Mouse (Mus musculus): Measurements from ENCODE around the gene Bag3. TPM values are rescaled to one million over a fixed set of nuclear protein-coding genes. Genes with fewer than 3 reads are reported as not detected.
A peak's percentile ranks its signal among the peaks of the same experiment; 100 is the strongest.

The Bag3 gene
- polyA plus RNA-seq (2015; fragmentation: Nextera tagmentation; extraction: Ambion mirVana), result 3.6 and 3.7 TPM in 2 replicates

GRCm38 (mm10) chr7:128523349-128523961 is at the start of gene Bag3:
Gene Bag3, plus strand, starts transcription at chr7:128523616.
- TF ChIP-seq EP300 (IDR thresholded peaks at IDR 0.05; ENCODE audit: low read depth) (peak; percentile 51; the same call in 1 of the 2 replicates), CTCF (IDR thresholded peaks at IDR 0.05; ENCODE audit: low read depth) (no peak; the same call in none of the 2 replicates)
- no peaks in the 10 kb centered on the region for H3K9me3 ChIP-seq (ENCODE audit: low read length)
- 0 out of 2 replicates have a peak, but pooled peaks cover 3% of the 10 kb centered on the region for H3K27me3 ChIP-seq (ENCODE audit: insufficient read depth, low read length)
- H3K9ac ChIP-seq (replicated peaks), result peak within 1 kb of the TSS; percentile 88
- peak within 1 kb of the TSS; percentile 83 for H3K4me3 ChIP-seq (ENCODE audit: low read depth, low read length)
- H3K4me1 ChIP-seq (ENCODE audit: insufficient read depth), result peaks cover 16% of the 10 kb centered on the region
- DNase-seq (peak; percentile 95), ATAC-seq (peak; percentile 97)
- H3K27ac ChIP-seq (ENCODE audit: low read depth), result peak within 1 kb of the TSS; percentile 97
- no peaks in the 10 kb centered on the region for H3K36me3 ChIP-seq (replicated peaks; ENCODE audit: insufficient read depth, low read length)
- H3K4me2 ChIP-seq (ENCODE audit: low read depth, low read length), result peak within 1 kb of the TSS; percentile 99
- WGBS (ENCODE audit: insufficient replicate concordance), result under 1% methylated on average over 43 of the region's 46 CpGs

- Histone ChIP-seq H3K4me3 (ENCODE audit: low read depth, low read length) (no peak overlapping the region), H3K9me3 (ENCODE audit: low read length) (no peaks in the 10 kb centered on the region), H3K27me3 (ENCODE audit: insufficient read depth, low read length) (no peaks in the 10 kb centered on the region), H3K9ac (replicated peaks) (no peak overlapping the region), H3K36me3 (replicated peaks; ENCODE audit: insufficient read depth, low read length) (no peaks in the 10 kb centered on the region), H3K27ac (ENCODE audit: low read depth) (no peak overlapping the region), H3K4me1 (ENCODE audit: insufficient read depth) (peaks cover 3% of the 10 kb centered on the region; the same call in 1 of the 2 replicates), H3K4me2 (ENCODE audit: low read depth, low read length) (no peak overlapping the region)
- ATAC-seq (0 out of 2 replicates have a peak, but pooled peaks have one; percentile 40), DNase-seq (peak; percentile 59)
- TF ChIP-seq CTCF (IDR thresholded peaks at IDR 0.05; ENCODE audit: low read depth) (peak; percentile 70), EP300 (IDR thresholded peaks at IDR 0.05; ENCODE audit: low read depth) (no peak)
- 52% methylated on average over 10 of the region's 10 CpGs for WGBS (ENCODE audit: insufficient replicate concordance)
Measured at GRCm38 (mm10) chr7:128474322-128474721, 49.1 kb upstream of the Bag3 start.

DNA sequence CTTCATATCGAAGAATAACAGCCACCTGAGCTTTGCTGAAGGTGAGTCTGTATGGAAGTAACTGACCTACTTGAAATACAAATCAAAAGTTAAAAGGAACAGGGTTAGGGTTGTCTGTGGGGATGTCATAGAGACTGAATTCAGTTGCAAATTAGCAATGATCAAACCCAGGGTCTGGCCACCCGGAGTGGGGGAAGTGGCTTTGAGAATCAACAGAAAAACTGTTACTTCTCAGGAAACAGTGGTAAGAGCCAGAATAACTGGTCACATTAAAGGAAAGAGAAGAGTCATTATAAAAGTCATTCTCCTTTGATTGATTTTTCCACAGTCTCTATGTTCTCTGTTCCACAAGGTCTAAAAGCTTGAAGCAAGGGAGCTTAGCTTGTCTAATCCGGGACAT is 34.4 kb upstream of the Bag3 start:
- no peak overlapping the region for H3K9ac ChIP-seq (replicated peaks)
- no peaks in the 10 kb centered on the region for H3K27me3 ChIP-seq (ENCODE audit: insufficient read depth, low read length)
- DNase-seq, result no peak
- no peak overlapping the region for H3K27ac ChIP-seq (ENCODE audit: low read depth)
- H3K9me3 ChIP-seq (ENCODE audit: low read length), result peaks cover 10% of the 10 kb centered on the region; the same call in 1 of the 2 replicates
- TF ChIP-seq CTCF (IDR thresholded peaks at IDR 0.05; ENCODE audit: low read depth), result no peak
- TF ChIP-seq EP300 (IDR thresholded peaks at IDR 0.05; ENCODE audit: low read depth), result no peak
- 84% methylated on average over 3 of the region's 3 CpGs for WGBS (ENCODE audit: insufficient replicate concordance)
- no peak for ATAC-seq
- no peak overlapping the region for H3K4me2 ChIP-seq (ENCODE audit: low read depth, low read length)
- H3K4me3 ChIP-seq (ENCODE audit: low read depth, low read length), result no peak overlapping the region
- H3K36me3 ChIP-seq (replicated peaks; ENCODE audit: insufficient read depth, low read length), result no peaks in the 10 kb centered on the region
- H3K4me1 ChIP-seq (ENCODE audit: insufficient read depth), result no peaks in the 10 kb centered on the region

DNA sequence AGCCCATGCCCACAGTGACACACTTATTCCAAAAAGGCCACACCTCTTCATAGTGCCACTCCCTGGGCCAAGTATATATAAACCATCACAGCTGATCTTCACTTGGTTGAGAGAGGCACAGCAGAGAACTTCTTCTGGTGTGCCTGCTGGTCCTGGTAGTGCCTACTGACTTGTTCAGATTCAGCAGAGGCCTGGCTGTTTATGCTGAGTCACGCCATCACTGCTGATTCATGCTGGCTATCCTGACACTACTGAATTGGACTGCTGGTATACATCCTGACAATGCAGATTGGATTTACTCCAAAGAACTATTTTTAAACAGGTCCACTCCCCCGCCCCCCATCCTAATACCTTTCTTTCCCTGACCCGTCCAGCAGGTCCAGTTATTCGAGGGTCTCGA is 28.9 kb upstream of the Bag3 start:
- ATAC-seq (peak; percentile 51), DNase-seq (peak; percentile 34)
- H3K9ac ChIP-seq (replicated peaks), result no peak overlapping the region
- no peak overlapping the region for H3K27ac ChIP-seq (ENCODE audit: low read depth)
- H3K9me3 ChIP-seq (ENCODE audit: low read length), result no peaks in the 10 kb centered on the region
- H3K4me2 ChIP-seq (ENCODE audit: low read depth, low read length), result no peak overlapping the region
- H3K4me3 ChIP-seq (ENCODE audit: low read depth, low read length), result no peak overlapping the region
- 76% methylated on average over 5 of the region's 5 CpGs for WGBS (ENCODE audit: insufficient replicate concordance)
- no peaks in the 10 kb centered on the region for H3K4me1 ChIP-seq (ENCODE audit: insufficient read depth)
- no peaks in the 10 kb centered on the region for H3K36me3 ChIP-seq (replicated peaks; ENCODE audit: insufficient read depth, low read length)
- no peaks in the 10 kb centered on the region for H3K27me3 ChIP-seq (ENCODE audit: insufficient read depth, low read length)
- TF ChIP-seq CTCF (IDR thresholded peaks at IDR 0.05; ENCODE audit: low read depth) (no peak), EP300 (IDR thresholded peaks at IDR 0.05; ENCODE audit: low read depth) (no peak)

DNA sequence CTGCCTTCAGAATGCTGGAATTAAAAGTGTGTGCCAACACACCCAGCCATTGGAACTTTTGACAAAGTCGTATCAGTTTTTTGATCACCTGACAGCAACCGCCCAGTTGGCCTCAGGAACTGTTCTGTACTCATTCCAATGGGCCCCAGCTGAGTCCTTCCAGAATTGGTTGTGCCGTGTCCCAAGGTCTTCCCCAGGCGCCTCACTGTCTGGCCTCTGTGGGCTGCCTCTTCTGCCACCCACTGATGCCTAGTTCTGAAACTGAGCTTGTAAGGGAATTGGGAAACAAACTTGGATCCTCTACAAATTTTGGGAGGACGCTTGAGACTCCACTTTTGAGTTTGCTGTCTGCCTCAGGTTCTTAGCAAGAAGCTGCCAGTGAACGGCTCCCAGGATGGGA is 23.6 kb upstream of the Bag3 start:
- Histone ChIP-seq H3K4me1 (ENCODE audit: insufficient read depth) (no peaks in the 10 kb centered on the region), H3K36me3 (replicated peaks; ENCODE audit: insufficient read depth, low read length) (no peaks in the 10 kb centered on the region), H3K9ac (replicated peaks) (no peak overlapping the region), H3K4me2 (ENCODE audit: low read depth, low read length) (no peak overlapping the region), H3K4me3 (ENCODE audit: low read depth, low read length) (no peak overlapping the region), H3K9me3 (ENCODE audit: low read length) (no peaks in the 10 kb centered on the region), H3K27ac (ENCODE audit: low read depth) (no peak overlapping the region), H3K27me3 (ENCODE audit: insufficient read depth, low read length) (no peaks in the 10 kb centered on the region)
- TF ChIP-seq EP300 (IDR thresholded peaks at IDR 0.05; ENCODE audit: low read depth) (no peak), CTCF (IDR thresholded peaks at IDR 0.05; ENCODE audit: low read depth) (no peak)
- 69% methylated on average over 6 of the region's 6 CpGs for WGBS (ENCODE audit: insufficient replicate concordance)
- DNase-seq (no peak), ATAC-seq (no peak)

DNA sequence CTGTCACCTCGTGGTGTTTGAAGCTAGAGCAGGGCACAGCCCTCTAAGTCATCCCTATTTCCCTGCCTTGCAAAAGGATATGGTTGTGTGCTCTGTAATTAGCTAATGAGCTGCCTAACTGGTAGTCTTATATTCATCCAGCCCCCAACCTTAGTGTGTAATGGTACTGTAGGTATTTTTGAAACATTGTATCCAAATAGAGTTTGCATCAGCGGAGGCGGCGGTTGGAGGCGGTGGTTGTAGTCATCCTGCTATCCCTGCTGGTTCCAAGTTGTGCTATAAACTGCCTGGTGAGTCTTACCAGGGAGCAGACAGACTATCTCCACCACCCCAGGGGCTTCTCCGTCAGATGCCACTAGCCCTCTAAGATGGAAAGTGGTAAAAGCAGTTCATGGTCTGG is 19.3 kb upstream of the Bag3 start:
- TF ChIP-seq CTCF (IDR thresholded peaks at IDR 0.05; ENCODE audit: low read depth) (no peak), EP300 (IDR thresholded peaks at IDR 0.05; ENCODE audit: low read depth) (no peak)
- no peak overlapping the region for H3K4me2 ChIP-seq (ENCODE audit: low read depth, low read length)

More for the DNA sequence above, 19.3 kb upstream of the Bag3 start:
- Histone ChIP-seq H3K9me3 (ENCODE audit: low read length) (no peaks in the 10 kb centered on the region), H3K4me3 (ENCODE audit: low read depth, low read length) (no peak overlapping the region), H3K27me3 (ENCODE audit: insufficient read depth, low read length) (no peaks in the 10 kb centered on the region), H3K4me1 (ENCODE audit: insufficient read depth) (no peaks in the 10 kb centered on the region), H3K36me3 (replicated peaks; ENCODE audit: insufficient read depth, low read length) (no peaks in the 10 kb centered on the region), H3K9ac (replicated peaks) (no peak overlapping the region), H3K27ac (ENCODE audit: low read depth) (no peak overlapping the region)
- ATAC-seq, result no peak
- no peak for DNase-seq
- 87% methylated on average over 6 of the region's 6 CpGs for WGBS (ENCODE audit: insufficient replicate concordance)

Data from liver, postnatal 0 days (tissue).